ENCODE assay signal across 7 mouse cellular contexts in the genomic region with DNA sequence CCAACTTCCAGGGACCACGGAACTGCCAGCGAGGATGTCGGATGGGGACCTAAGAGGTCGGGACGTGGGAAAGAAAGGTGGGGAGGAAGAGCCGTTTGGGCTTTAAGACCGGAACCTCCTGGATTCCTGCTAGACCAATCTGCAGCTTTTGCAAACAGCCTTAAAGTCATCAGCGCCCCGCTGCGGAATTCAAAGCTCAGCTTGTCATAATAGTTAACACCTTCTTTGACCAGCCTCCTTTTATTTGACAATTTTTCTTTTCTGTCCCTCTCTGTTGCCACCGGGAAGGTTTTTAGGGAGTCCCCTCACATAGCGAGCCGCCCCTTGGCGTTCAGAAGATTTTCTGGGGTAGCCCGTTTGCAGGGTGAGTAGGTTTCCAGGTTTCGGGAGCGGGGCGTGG. TPM values are rescaled to one million over a fixed set of nuclear protein-coding genes. Genes with fewer than 3 reads are reported as not detected.
DNase-seq lines count a peak whose midpoint lies in the region; ATAC-seq and TF ChIP-seq lines count a peak whose summit lies in the region.

A gene (plus strand): TSS at position 192 of the 400 bp plus-strand sequence.

- H3K4me1 ChIP-seq in forebrain, embryonic 11.5 days (replicated peaks; ENCODE audit: control insufficient read depth, insufficient read depth, low read length), result peaks cover 22% of the 10 kb centered on the region
- H3K4me1 ChIP-seq in hindbrain, postnatal 0 days (ENCODE audit: insufficient read depth, low read length), result peaks cover 17% of the 10 kb centered on the region

- no peaks in the 10 kb centered on the region for H3K9me3 ChIP-seq in forebrain, embryonic 11.5 days (ENCODE audit: control insufficient read depth, low read length)
- H3K9me3 ChIP-seq in hindbrain, postnatal 0 days (ENCODE audit: low read length), result no peaks in the 10 kb centered on the region

- DNase-seq in right cerebral cortex, postnatal 10 days (ENCODE audit: low spot score in 2 of 2), result peak; percentile 63 to 69
- no peak for DNase-seq in right cerebral cortex, adult 18-20 months
- no peak for DNase-seq in forebrain, embryonic 11.5 days (ENCODE audit: low spot score)
- DNase-seq in hindbrain, postnatal 0 days (ENCODE audit: low spot score), result peak; percentile 68
- peak; percentile 7 for DNase-seq in lung, postnatal 14 days
- no peak for DNase-seq in spleen, adult 18-20 months
- no peak for DNase-seq in cerebellum, postnatal 4 days (ENCODE audit: low spot score in 2 of 2)

- peak within 1 kb of the TSS; percentile 54 for H3K4me3 ChIP-seq in forebrain, embryonic 11.5 days (ENCODE audit: low read depth, low read length)
- H3K4me3 ChIP-seq in hindbrain, postnatal 0 days (ENCODE audit: low read length), result peak within 1 kb of the TSS; percentile 69

- ATAC-seq in forebrain, embryonic 11.5 days (replicated peaks; ENCODE audit: low FRiP score), result no peak
- no peak for ATAC-seq in hindbrain, postnatal 0 days

- peak within 1 kb of the TSS; percentile 70 for H3K9ac ChIP-seq in forebrain, embryonic 11.5 days (ENCODE audit: low read length)
- peak within 1 kb of the TSS; percentile 64 for H3K9ac ChIP-seq in hindbrain, postnatal 0 days (replicated peaks; ENCODE audit: low read length)

- H3K4me2 ChIP-seq in forebrain, embryonic 11.5 days (ENCODE audit: low read depth, low read length, severe bottlenecking), result peak within 1 kb of the TSS; percentile 98
- H3K4me2 ChIP-seq in hindbrain, postnatal 0 days (ENCODE audit: low read depth, low read length), result peak within 1 kb of the TSS; percentile 99

- TF ChIP-seq CTCF in hindbrain, postnatal 0 days (IDR thresholded peaks at IDR 0.05; ENCODE audit: low read depth), result peak; percentile 21; the same call in 1 of the 2 replicates

- WGBS in forebrain, embryonic 11.5 days, result under 1% methylated on average over 18 of the region's 18 CpGs
- 2% methylated on average over 18 of the region's 18 CpGs for WGBS in hindbrain, postnatal 0 days

- H3K27ac ChIP-seq in forebrain, embryonic 11.5 days (ENCODE audit: low read depth, low read length), result no peak within 1 kb of the TSS
- peak within 1 kb of the TSS; percentile 66 for H3K27ac ChIP-seq in hindbrain, postnatal 0 days

- H3K27me3 ChIP-seq in forebrain, embryonic 11.5 days (ENCODE audit: control insufficient read depth, insufficient read depth, low read length), result peaks cover 18% of the 10 kb centered on the region
- no peaks in the 10 kb centered on the region for H3K27me3 ChIP-seq in hindbrain, postnatal 0 days (ENCODE audit: insufficient read depth, low read length)

- H3K36me3 ChIP-seq in forebrain, embryonic 11.5 days (ENCODE audit: control insufficient read depth, insufficient read depth, low read length), result no peaks in the 10 kb centered on the region
- no peaks in the 10 kb centered on the region for H3K36me3 ChIP-seq in hindbrain, postnatal 0 days (ENCODE audit: insufficient read depth, low read length)

RNA-seq across cellular contexts. Expression of the gene that starts here (rescaled TPM):
- 0.29 and 0.95 TPM in 2 replicates for polyA plus RNA-seq in forebrain, embryonic 11.5 days (2014; fragmentation: Nextera tagmentation; extraction: Ambion mirVana)
- 20.0 and 21.0 TPM in 2 replicates for total RNA-seq in hindbrain, postnatal 0 days (2014; rRNA removed)
- 0.63 and 1.2 TPM in 2 replicates for polyA plus RNA-seq in hindbrain, postnatal 0 days (2015; fragmentation: Nextera tagmentation; extraction: Ambion mirVana)

Comparison
In these comparisons a context has a peak if more than half of its experiments do, and no peak if none do; other contexts are left out.
1. DNase-seq: peak in right cerebral cortex, postnatal 10 days (2 of 2), hindbrain, postnatal 0 days (single experiment) and lung, postnatal 14 days (single experiment); none in right cerebral cortex, adult 18-20 months (single experiment), forebrain, embryonic 11.5 days (single experiment), spleen, adult 18-20 months (0 of 2) and cerebellum, postnatal 4 days (0 of 2).